Mouse (Mus musculus): Measurements from ENCODE around the gene Ypel5. TPM values are rescaled to one million over a fixed set of nuclear protein-coding genes. Genes with fewer than 3 reads are reported as not detected.

The Ypel5 gene
- polyA plus RNA-seq, 1 experiment from 2014 or later: 45.8 TPM

DNA sequence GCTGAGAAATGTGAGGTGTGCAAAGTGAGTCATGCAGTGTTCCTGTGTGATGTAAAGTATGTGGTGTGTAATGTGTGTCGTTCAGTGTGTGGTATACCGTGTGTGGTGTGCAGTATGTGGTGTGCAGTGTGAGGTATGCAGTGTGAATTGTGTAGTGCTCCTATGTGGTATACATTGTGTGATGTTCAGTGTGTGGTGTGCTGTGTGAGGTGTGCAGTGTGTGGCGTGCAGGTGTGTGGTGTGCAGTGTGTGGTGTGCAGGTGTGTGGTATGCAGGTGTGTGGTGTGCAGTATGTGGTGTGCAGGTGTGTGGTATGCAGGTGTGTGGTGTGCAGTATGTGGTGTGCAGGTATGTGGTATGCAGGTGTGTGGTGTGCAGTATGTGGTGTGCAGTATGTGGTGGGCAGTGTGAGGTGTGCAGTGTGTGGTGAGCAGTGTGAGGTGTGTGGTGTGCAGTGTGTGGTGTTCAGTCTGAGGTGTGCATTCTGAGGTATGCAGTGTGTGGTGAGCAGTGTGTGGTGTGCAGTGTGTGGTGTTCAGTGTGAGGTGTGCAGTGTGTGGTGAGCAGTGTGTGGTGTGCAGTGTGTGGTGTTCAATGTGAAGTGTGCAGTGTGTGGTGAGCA is 30.5 kb downstream of the Ypel5 start:
- WGBS: 88% methylated on average over 3 of the region's 3 CpGs
- no peaks in the 10 kb centered on the region for H3K9me3 ChIP-seq (replicated peaks; ENCODE audit: control insufficient read depth, low read length)
- peak; percentile 40; the same call in 1 of the 2 replicates for ATAC-seq (ENCODE audit: insufficient read depth, low FRiP score)

DNA sequence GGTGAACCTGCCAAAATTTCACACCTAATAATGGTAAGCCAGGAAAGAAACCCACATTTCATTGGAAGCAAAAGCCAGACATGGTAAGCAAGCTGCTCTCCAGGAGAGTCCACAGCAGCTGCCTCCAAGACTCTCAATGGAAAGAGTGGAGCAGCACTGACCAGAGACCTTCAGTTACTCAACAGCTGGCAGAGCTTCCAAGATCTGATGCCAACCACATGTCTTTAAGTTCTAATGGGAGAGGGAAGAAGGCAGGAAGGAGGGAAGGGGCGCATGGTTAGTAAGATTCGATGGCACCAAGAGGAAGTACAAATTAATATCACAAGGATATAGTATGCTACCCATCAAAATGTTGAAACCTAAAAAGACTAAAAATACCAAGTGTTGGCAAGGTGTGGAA is 31.9 kb downstream of the Ypel5 start:
- no peak overlapping the region for H3K27ac ChIP-seq (ENCODE audit: low read length)
- 92% methylated on average over 2 of the region's 2 CpGs for WGBS
- no peak for ATAC-seq (ENCODE audit: insufficient read depth, low FRiP score)

More for the DNA sequence above, 30.5 kb downstream of the Ypel5 start:
- Histone ChIP-seq H3K27ac (ENCODE audit: low read length) (no peak overlapping the region), H3K27me3 (ENCODE audit: control insufficient read depth, insufficient read depth, low read length) (no peaks in the 10 kb centered on the region), H3K4me3 (replicated peaks; ENCODE audit: low read length) (no peak overlapping the region), H3K4me2 (ENCODE audit: low read depth, low read length) (no peak overlapping the region), H3K36me3 (ENCODE audit: control insufficient read depth, insufficient read depth, low read length) (no peaks in the 10 kb centered on the region), H3K4me1 (ENCODE audit: control insufficient read depth, insufficient read depth, low read length) (no peaks in the 10 kb centered on the region), H3K9ac (ENCODE audit: low read length) (no peak overlapping the region)

DNA sequence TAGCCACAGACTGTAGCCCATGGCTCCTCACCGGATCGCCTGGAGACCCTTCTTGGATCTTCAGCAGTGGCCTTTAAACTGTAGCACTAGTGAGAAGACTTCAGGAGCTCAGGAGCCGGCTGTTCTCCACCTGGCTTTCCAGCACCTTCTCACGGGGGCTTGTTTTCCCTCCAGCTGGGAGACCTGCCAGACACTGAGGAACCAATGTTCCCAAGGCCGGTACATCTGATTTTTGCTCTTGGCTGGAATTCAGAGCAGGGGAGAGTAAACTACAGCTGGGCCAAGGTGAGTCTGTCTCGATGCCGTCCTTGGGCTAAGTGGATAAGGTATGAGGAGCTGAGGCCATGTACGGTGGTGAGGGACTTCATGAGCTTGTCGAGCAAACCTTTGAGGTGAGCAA is 42.7 kb downstream of the Ypel5 start:
- ATAC-seq (ENCODE audit: insufficient read depth, low FRiP score): no peak; the same call in 1 of the 2 replicates
- H3K4me1 ChIP-seq (ENCODE audit: control insufficient read depth, insufficient read depth, low read length): no peaks in the 10 kb centered on the region
- H3K27me3 ChIP-seq (ENCODE audit: control insufficient read depth, insufficient read depth, low read length): no peaks in the 10 kb centered on the region
- H3K4me3 ChIP-seq (replicated peaks; ENCODE audit: low read length): no peak overlapping the region
- no peak overlapping the region for H3K27ac ChIP-seq (ENCODE audit: low read length)
- H3K4me2 ChIP-seq (ENCODE audit: low read depth, low read length): no peak overlapping the region
- WGBS: 83% methylated on average over 9 of the region's 9 CpGs
- no peak overlapping the region for H3K9ac ChIP-seq (ENCODE audit: low read length)
- no peaks in the 10 kb centered on the region for H3K36me3 ChIP-seq (ENCODE audit: control insufficient read depth, insufficient read depth, low read length)
- H3K9me3 ChIP-seq (replicated peaks; ENCODE audit: control insufficient read depth, low read length): no peaks in the 10 kb centered on the region

More for the DNA sequence above, 31.9 kb downstream of the Ypel5 start:
- Histone ChIP-seq H3K36me3 (ENCODE audit: control insufficient read depth, insufficient read depth, low read length) (no peaks in the 10 kb centered on the region), H3K4me3 (replicated peaks; ENCODE audit: low read length) (no peak overlapping the region), H3K4me1 (ENCODE audit: control insufficient read depth, insufficient read depth, low read length) (no peaks in the 10 kb centered on the region), H3K4me2 (ENCODE audit: low read depth, low read length) (no peak overlapping the region), H3K9ac (ENCODE audit: low read length) (no peak overlapping the region), H3K9me3 (replicated peaks; ENCODE audit: control insufficient read depth, low read length) (no peaks in the 10 kb centered on the region), H3K27me3 (ENCODE audit: control insufficient read depth, insufficient read depth, low read length) (no peaks in the 10 kb centered on the region)

DNA sequence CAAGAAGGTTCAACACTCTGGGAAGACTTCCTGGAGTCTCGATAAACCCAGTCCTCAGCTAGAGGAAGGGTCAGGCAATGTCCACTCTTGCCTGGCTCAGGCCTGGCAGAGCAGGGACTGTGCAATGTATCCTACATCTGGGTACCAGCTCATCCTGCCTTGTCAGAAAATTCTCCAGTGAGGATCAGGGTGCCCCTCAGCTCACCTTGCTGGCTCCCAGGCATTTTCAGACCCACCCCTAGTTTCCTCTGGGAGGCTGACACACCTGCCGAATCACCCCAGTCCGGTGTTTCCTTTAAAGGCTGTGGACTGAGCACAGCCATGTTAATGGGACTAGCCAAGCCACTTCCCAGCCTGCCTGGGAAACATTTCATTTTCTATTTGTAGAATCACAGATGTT is 43.9 kb downstream of the Ypel5 start:
- 49% methylated on average over 3 of the region's 3 CpGs for WGBS
- ATAC-seq (ENCODE audit: insufficient read depth, low FRiP score): no peak
- Histone ChIP-seq H3K9ac (ENCODE audit: low read length) (no peak overlapping the region), H3K36me3 (ENCODE audit: control insufficient read depth, insufficient read depth, low read length) (no peaks in the 10 kb centered on the region), H3K4me3 (replicated peaks; ENCODE audit: low read length) (no peak overlapping the region), H3K4me1 (ENCODE audit: control insufficient read depth, insufficient read depth, low read length) (no peaks in the 10 kb centered on the region), H3K27me3 (ENCODE audit: control insufficient read depth, insufficient read depth, low read length) (no peaks in the 10 kb centered on the region), H3K9me3 (replicated peaks; ENCODE audit: control insufficient read depth, low read length) (no peaks in the 10 kb centered on the region), H3K4me2 (ENCODE audit: low read depth, low read length) (no peak overlapping the region), H3K27ac (ENCODE audit: low read length) (no peak overlapping the region)

DNA sequence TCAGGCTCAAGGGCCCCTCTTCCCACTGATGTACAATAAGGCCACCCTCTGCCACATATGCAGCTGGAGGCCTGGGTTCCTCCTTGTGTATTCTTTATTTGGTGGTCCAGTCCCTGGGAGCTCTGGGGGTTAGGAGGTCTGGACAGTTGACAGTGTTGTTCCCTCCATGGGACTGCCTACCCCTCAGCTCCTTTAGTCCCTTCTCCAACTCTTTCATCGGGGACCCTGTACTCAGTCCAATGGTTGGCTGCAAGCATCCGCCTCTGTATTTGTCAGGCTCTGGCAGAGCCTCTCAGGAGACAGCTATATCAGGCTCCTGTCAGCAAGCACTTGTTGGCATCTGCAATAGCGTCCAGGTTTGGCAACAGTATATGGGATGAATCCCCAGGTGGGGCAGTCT is 44.8 kb downstream of the Ypel5 start:
- H3K27me3 ChIP-seq (ENCODE audit: control insufficient read depth, insufficient read depth, low read length): no peaks in the 10 kb centered on the region
- H3K9ac ChIP-seq (ENCODE audit: low read length): no peak overlapping the region
- H3K4me2 ChIP-seq (ENCODE audit: low read depth, low read length): no peak overlapping the region
- H3K27ac ChIP-seq (ENCODE audit: low read length): no peak overlapping the region
- no peaks in the 10 kb centered on the region for H3K36me3 ChIP-seq (ENCODE audit: control insufficient read depth, insufficient read depth, low read length)
- 74% methylated on average over 3 of the region's 3 CpGs for WGBS
- no peaks in the 10 kb centered on the region for H3K9me3 ChIP-seq (replicated peaks; ENCODE audit: control insufficient read depth, low read length)
- no peaks in the 10 kb centered on the region for H3K4me1 ChIP-seq (ENCODE audit: control insufficient read depth, insufficient read depth, low read length)
- no peak overlapping the region for H3K4me3 ChIP-seq (replicated peaks; ENCODE audit: low read length)
- ATAC-seq (ENCODE audit: insufficient read depth, low FRiP score): no peak

DNA sequence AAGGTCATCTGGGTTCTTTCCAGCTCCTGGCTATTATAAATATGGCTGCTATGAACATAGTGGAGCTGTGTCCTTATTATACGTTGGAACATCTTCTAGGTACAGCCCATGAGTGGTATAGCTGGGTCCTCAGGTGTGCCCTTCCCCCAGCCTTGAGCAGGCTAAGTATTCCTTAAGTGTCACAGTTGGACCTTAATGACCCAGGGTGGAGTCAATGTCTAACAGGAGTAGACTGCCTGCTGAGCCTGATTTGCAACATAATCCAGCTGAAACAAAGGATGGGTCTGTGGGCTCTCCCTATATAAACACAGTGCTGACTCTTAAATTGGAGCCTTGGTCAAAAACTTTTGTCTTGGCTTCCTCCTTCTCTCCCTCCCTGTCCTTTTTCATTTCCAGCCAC is 45.6 kb downstream of the Ypel5 start:
- WGBS: 67% methylated on average over 1 of the region's 1 CpGs
- no peaks in the 10 kb centered on the region for H3K4me1 ChIP-seq (ENCODE audit: control insufficient read depth, insufficient read depth, low read length)
- H3K9ac ChIP-seq (ENCODE audit: low read length): no peak overlapping the region
- no peak overlapping the region for H3K4me2 ChIP-seq (ENCODE audit: low read depth, low read length)
- no peak overlapping the region for H3K27ac ChIP-seq (ENCODE audit: low read length)
- no peaks in the 10 kb centered on the region for H3K27me3 ChIP-seq (ENCODE audit: control insufficient read depth, insufficient read depth, low read length)
- ATAC-seq (ENCODE audit: insufficient read depth, low FRiP score): no peak
- H3K4me3 ChIP-seq (replicated peaks; ENCODE audit: low read length): no peak overlapping the region
- no peaks in the 10 kb centered on the region for H3K9me3 ChIP-seq (replicated peaks; ENCODE audit: control insufficient read depth, low read length)
- H3K36me3 ChIP-seq (ENCODE audit: control insufficient read depth, insufficient read depth, low read length): no peaks in the 10 kb centered on the region

DNA sequence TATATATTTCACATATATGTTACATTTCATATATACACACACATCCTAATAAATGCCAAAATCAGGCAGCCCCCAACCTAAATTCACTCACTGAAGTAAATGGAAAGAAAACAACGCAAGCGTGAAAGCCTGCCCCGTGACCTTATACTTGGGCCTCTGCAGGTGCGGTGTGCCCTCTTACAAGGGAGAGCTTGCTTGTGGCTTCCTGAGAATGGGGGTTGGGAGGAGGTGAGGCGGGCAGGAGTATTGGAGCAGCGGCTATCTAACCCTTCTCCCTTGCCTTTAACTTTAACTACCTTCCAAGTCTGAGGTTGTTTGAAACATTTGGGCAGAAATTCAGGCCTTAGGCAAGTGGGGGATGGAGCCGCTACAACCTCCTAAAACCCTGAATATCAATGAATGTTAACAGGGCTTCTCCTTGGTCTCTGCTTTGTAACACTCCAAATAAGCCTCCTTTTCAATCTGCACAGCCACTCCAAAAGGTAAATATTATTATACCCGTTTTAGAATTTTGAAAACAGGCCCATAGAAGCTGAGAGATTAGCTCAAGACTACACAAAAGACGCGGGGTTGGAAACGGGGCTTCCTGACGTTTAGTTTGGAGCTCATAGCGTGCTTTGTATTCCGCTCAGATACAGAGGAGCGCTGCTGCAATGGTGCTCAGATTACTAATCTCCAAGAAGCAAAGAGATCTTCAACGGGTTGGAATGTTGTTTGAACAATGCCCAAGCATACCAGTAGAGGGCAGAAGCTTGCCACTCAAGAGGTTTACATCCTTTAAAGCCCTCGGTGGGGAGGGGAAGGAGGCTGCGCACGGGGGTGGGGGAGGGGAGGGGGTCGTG is 53.5 kb downstream of the Ypel5 start:
- no peaks in the 10 kb centered on the region for H3K27me3 ChIP-seq (ENCODE audit: control insufficient read depth, insufficient read depth, low read length)
- H3K27ac ChIP-seq (ENCODE audit: low read length): no peak overlapping the region
- no peak overlapping the region for H3K9ac ChIP-seq (ENCODE audit: low read length)
- WGBS: 24% methylated on average over 20 of the region's 20 CpGs
- ATAC-seq (ENCODE audit: insufficient read depth, low FRiP score): peak; percentile 47; the same call in 1 of the 2 replicates
- H3K4me1 ChIP-seq (ENCODE audit: control insufficient read depth, insufficient read depth, low read length): no peaks in the 10 kb centered on the region
- H3K4me3 ChIP-seq (replicated peaks; ENCODE audit: low read length): no peak overlapping the region
- no peak overlapping the region for H3K4me2 ChIP-seq (ENCODE audit: low read depth, low read length)
- H3K9me3 ChIP-seq (replicated peaks; ENCODE audit: control insufficient read depth, low read length): no peaks in the 10 kb centered on the region
- H3K36me3 ChIP-seq (ENCODE audit: control insufficient read depth, insufficient read depth, low read length): no peaks in the 10 kb centered on the region

DNA sequence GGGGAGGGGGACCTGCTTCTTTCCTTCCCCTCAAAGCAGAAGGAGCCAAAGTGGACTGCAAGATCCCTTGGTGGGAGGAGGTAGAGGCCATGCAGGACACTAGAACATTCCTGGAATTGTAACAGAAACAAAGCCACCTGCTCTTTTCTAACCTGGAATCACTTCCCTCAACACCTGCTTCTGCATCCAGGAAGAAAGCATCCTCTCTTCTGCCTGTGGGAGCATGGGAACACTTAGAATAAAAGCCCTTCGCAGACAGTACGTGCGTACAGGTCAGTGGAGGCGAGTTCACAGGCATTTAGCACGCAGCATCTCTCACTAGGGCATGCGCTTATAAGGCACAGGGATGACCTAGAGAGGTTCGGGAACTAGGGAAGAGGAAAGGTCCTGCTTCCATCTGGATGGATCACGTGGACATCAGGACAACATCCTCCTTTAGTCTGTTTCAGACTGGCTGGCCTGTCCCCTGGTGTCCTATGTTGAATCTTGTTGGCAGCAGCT is 54.2 kb downstream of the Ypel5 start:
- Histone ChIP-seq H3K9me3 (replicated peaks; ENCODE audit: control insufficient read depth, low read length) (no peaks in the 10 kb centered on the region), H3K4me1 (ENCODE audit: control insufficient read depth, insufficient read depth, low read length) (no peaks in the 10 kb centered on the region), H3K27ac (ENCODE audit: low read length) (no peak overlapping the region), H3K4me2 (ENCODE audit: low read depth, low read length) (no peak overlapping the region), H3K9ac (ENCODE audit: low read length) (no peak overlapping the region), H3K36me3 (ENCODE audit: control insufficient read depth, insufficient read depth, low read length) (no peaks in the 10 kb centered on the region), H3K4me3 (replicated peaks; ENCODE audit: low read length) (no peak overlapping the region), H3K27me3 (ENCODE audit: control insufficient read depth, insufficient read depth, low read length) (no peaks in the 10 kb centered on the region)
- ATAC-seq (ENCODE audit: insufficient read depth, low FRiP score): no peak
- 69% methylated on average over 8 of the region's 8 CpGs for WGBS

DNA sequence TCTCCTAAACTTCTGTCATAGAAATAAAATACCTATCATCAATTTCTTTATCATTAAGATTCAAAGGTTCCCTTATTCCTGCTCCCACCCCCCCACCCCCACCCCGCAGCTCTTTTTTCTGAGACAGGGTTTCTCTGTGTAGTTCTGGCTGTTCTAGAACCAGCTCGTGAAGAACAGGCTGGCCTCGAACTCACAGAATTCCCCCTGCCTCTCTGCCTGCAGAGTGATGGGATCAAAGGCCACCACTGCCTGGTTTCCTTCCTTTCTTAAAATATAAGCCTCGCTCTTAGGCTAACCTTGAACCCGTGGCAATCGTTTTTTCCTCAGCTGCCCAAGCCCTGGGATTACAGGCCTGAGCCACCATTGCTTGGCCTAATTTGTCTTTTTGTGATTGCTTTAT is 55.3 kb downstream of the Ypel5 start:
- H3K27me3 ChIP-seq (ENCODE audit: control insufficient read depth, insufficient read depth, low read length): no peaks in the 10 kb centered on the region
- no peak for ATAC-seq (ENCODE audit: insufficient read depth, low FRiP score)
- WGBS: 84% methylated on average over 6 of the region's 6 CpGs

More for the DNA sequence above, 55.3 kb downstream of the Ypel5 start:
- H3K27ac ChIP-seq (ENCODE audit: low read length): no peak overlapping the region
- no peaks in the 10 kb centered on the region for H3K9me3 ChIP-seq (replicated peaks; ENCODE audit: control insufficient read depth, low read length)
- H3K36me3 ChIP-seq (ENCODE audit: control insufficient read depth, insufficient read depth, low read length): no peaks in the 10 kb centered on the region
- H3K9ac ChIP-seq (ENCODE audit: low read length): no peak overlapping the region
- no peak overlapping the region for H3K4me2 ChIP-seq (ENCODE audit: low read depth, low read length)
- no peak overlapping the region for H3K4me3 ChIP-seq (replicated peaks; ENCODE audit: low read length)
- H3K4me1 ChIP-seq (ENCODE audit: control insufficient read depth, insufficient read depth, low read length): no peaks in the 10 kb centered on the region

Measured in stomach, embryonic 16.5 days (tissue).